22 mouse cellular contexts compared by ENCODE assay signal in the genomic region with DNA sequence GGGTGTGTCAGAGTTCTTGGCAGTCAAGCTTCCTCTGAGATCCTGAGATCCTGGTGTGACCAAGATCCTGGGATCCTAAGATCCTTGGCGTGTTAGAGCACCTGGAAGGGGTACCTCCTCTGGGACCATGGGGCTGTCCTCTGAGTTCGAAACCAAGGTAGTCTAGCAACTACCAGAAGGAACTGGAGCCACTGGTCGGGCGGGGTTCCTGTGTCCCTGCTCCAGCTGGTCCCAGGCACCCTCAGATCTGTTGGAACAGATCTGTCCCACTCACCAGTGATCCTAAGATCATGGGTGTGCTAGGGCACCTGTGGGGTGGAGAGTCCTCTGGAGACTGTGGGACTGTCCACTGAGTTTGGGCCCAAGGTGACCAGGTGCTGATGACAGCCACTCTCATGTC. TPM values are rescaled to one million over a fixed set of nuclear protein-coding genes. Genes with fewer than 3 reads are reported as not detected.
"Had no signal": no experiment of that assay in that cellular context is flagged by ENCODE, and none has a peak within 500 bp of the region (broad histone marks: within the 10 kb centered on the region; RNA-seq: fewer than 3 reads in every experiment).

No protein-coding gene starts in this region.

- DNase-seq: kidney, adult 8-10 months; kidney, postnatal 10 days; kidney, postnatal 36 days; layer of hippocampus, postnatal 36 days; lung, adult 18-20 months; lung, postnatal 10 days; lung, postnatal 36 days; thymus, adult 2 months; thymus, postnatal 25 days had no signal

- ATAC-seq: midbrain, embryonic 16.5 days had no signal

- H3K4me1 ChIP-seq: kidney, embryonic 15.5 days; liver, embryonic 15.5 days; lung, embryonic 15.5 days; megakaryocyte, embryonic 14.5 days; midbrain, embryonic 10.5 days; midbrain, embryonic 13.5 days; neural tube, embryonic 13.5 days had no signal

- H3K27ac ChIP-seq: kidney, embryonic 15.5 days; left cerebral cortex, adult 2 months; liver, embryonic 15.5 days; lung, embryonic 15.5 days; midbrain, embryonic 10.5 days; midbrain, embryonic 13.5 days; neural tube, embryonic 13.5 days had no signal

- H3K9ac ChIP-seq: kidney, embryonic 15.5 days; liver, embryonic 15.5 days; lung, embryonic 15.5 days; midbrain, embryonic 13.5 days; neural tube, embryonic 13.5 days had no signal

- H3K4me2 ChIP-seq: kidney, embryonic 15.5 days; liver, embryonic 11.5 days; liver, embryonic 15.5 days; lung, embryonic 15.5 days; midbrain, embryonic 13.5 days; neural tube, embryonic 13.5 days had no signal

- H3K27me3 ChIP-seq: kidney, embryonic 15.5 days; liver, embryonic 15.5 days; lung, embryonic 15.5 days; megakaryocyte, embryonic 14.5 days; midbrain, embryonic 13.5 days; neural tube, embryonic 13.5 days had no signal

- H3K9me3 ChIP-seq: kidney, embryonic 15.5 days; liver, embryonic 15.5 days; lung, embryonic 15.5 days; megakaryocyte, embryonic 14.5 days; midbrain, embryonic 10.5 days; midbrain, embryonic 13.5 days; neural tube, embryonic 13.5 days had no signal

- H3K4me3 ChIP-seq: kidney, embryonic 15.5 days; left cerebral cortex, adult 2 months; liver, embryonic 15.5 days; lung, embryonic 15.5 days; megakaryocyte, embryonic 14.5 days; midbrain, embryonic 10.5 days; midbrain, embryonic 13.5 days; myocyte; neural tube, embryonic 13.5 days had no signal

RNA-seq across cellular contexts. Expression of gene Map6d1, which starts 14.5 kb away (rescaled TPM):
- total RNA-seq: monocyte, adult 5-6 weeks; neutrophil, adult 5-6 weeks had no signal
- polyA plus RNA-seq: liver, embryonic 15.5 days had no signal
